Mouse (Mus musculus): ENCODE data around the gene Cer1.

GRCm38 (mm10) chr4:82872548-82872947 is 12.4 kb downstream of the Cer1 start:
- no peak for TF ChIP-seq TAL1 (conservative IDR thresholded peaks at IDR 0.05; ENCODE audit: low read depth, low read length)
- TF ChIP-seq CTCF (IDR thresholded peaks at IDR 0.05; ENCODE audit: low read depth, low read length), result no peak
- no peak for TF ChIP-seq GATA2 (IDR thresholded peaks at IDR 0.05; ENCODE audit: borderline replicate concordance, low read depth, low read length)
- no peak for TF ChIP-seq GATA1 (IDR thresholded peaks at IDR 0.05; ENCODE audit: borderline replicate concordance, low read length)
